Mouse (Mus musculus) liver, postnatal 0 days (tissue): ENCODE results near the gene Wipf2. TPM values are rescaled to one million over a fixed set of nuclear protein-coding genes. Genes with fewer than 3 reads are reported as not detected.

ENCODE experiments used
- ATAC-seq: fragments of 200-750 bp; cut with Nextera tagmentation; 2 replicates; pipeline ENCODE4 v1.8.0; 2017; ENCODE audit warnings: mild to moderate bottlenecking, moderate library complexity
- DNase-seq: peaks from one replicate; pipeline ENCODE4 v3.0.0-alpha.2; 2016
- H3K27ac ChIP-seq: fragments of 300-500 bp; sonication (generic); 2 replicates; pipeline ENCODE4 v1.5.1; 2014; ENCODE audit warnings: antibody characterized with exemption, moderate library complexity, mild to moderate bottlenecking, low read depth
- H3K27me3 ChIP-seq: fragments of 300-500 bp; sonication (generic); 2 replicates; pipeline ENCODE4 v1.6.1; 2014; ENCODE audit warnings: low read length, control low read depth, mixed read lengths; ENCODE audit not compliant: insufficient read depth
- H3K36me3 ChIP-seq: fragments of 300-500 bp; sonication (generic); replicated peaks from 2 replicates; pipeline ENCODE4 v1.6.1; 2014; ENCODE audit warnings: mild to moderate bottlenecking, control low read depth, low read length, moderate library complexity, mixed read lengths; ENCODE audit not compliant: insufficient read depth
- H3K4me1 ChIP-seq: fragments of 300-500 bp; sonication (generic); 2 replicates; pipeline ENCODE4 v1.6.1; 2014; ENCODE audit warnings: antibody characterized with exemption, mild to moderate bottlenecking, control low read depth; ENCODE audit not compliant: insufficient read depth
- H3K4me2 ChIP-seq: fragments of 300-500 bp; sonication (generic); 2 replicates; pipeline ENCODE4 v1.6.1; 2014; ENCODE audit warnings: low read depth, mild to moderate bottlenecking, low read length, moderate library complexity, mixed read lengths
- H3K4me3 ChIP-seq: fragments of 300-500 bp; sonication (generic); 2 replicates; pipeline ENCODE4 v1.5.1; 2014; ENCODE audit warnings: low read depth, low read length
- H3K9ac ChIP-seq: fragments of 300-500 bp; sonication (generic); replicated peaks from 2 replicates; pipeline ENCODE4 v1.6.1; 2014; ENCODE audit warnings: mild to moderate bottlenecking, moderate library complexity
- H3K9me3 ChIP-seq: fragments of 300-500 bp; sonication (generic); 2 replicates; pipeline ENCODE4 v1.6.1; 2016; ENCODE audit warnings: mild to moderate bottlenecking, control low read depth, low read length, mixed read lengths
- CTCF ChIP-seq: sonication (generic); IDR thresholded peaks from 2 replicates; pipeline ENCODE4 v1.5.1; 2016; ENCODE audit warnings: antibody characterized with exemption, low read depth
- EP300 ChIP-seq: IDR thresholded peaks from 2 replicates; pipeline ENCODE4 v1.6.1; 2016; ENCODE audit warnings: antibody characterized with exemption, low read depth, mild to moderate bottlenecking
- WGBS: fragments of 180-500 bp; shearing (Covaris S2); extraction: QIAGEN DNeasy Blood & Tissue Kit; methylation state at CpG from one replicate; pipeline ENCODE4 v1.1.7; 2014; ENCODE audit not compliant: insufficient replicate concordance; 5-methylcytosine and 5-hydroxymethylcytosine counted together
- polyA plus RNA-seq: library from polyadenylated mRNA; unstranded; fragments of >200 nt; fragmentation: Nextera tagmentation; extraction: Ambion mirVana; gene quantifications from 2 replicates; pipeline ENCODE4 v1.2.1, GENCODE M21; 2015

Wipf2 gene
- polyA plus RNA-seq, 1 experiment from 2014 or later, result 1.2 TPM

DNA sequence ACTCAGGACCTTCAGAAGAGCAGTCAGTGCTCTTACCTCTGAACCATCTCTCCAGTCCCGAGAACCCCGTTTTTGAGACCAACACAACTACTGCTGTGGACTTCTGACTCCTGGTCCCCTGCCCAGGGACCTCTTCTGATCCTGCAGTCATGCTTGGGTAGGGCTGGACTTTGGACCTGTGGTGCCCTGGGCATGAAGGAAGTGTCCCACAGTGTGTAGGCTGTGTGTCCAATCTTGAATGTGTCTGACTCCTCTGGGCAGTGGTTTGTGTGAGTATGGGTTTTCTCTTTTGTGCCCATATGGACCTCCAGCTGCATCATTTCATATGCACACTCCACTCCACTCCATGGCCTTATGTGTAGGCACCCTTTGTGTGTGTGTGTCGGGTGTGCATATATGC, 71.7 kb downstream of the Wipf2 start:
- TF ChIP-seq EP300 (no peak), CTCF (no peak)
- peaks cover 56% of the 10 kb centered on the region for H3K4me1 ChIP-seq
- DNase-seq, result no peak
- H3K27ac ChIP-seq, result no peak overlapping the region
- no peaks in the 10 kb centered on the region for H3K36me3 ChIP-seq
- H3K27me3 ChIP-seq, result peaks cover 21% of the 10 kb centered on the region
- WGBS, result 77% methylated on average over 3 of the region's 3 CpGs
- H3K9ac ChIP-seq, result no peak overlapping the region
- no peak overlapping the region for H3K4me2 ChIP-seq
- ATAC-seq, result no peak
- H3K9me3 ChIP-seq, result no peaks in the 10 kb centered on the region
- no peak overlapping the region for H3K4me3 ChIP-seq

GRCm38 (mm10) chr11:98936170-98936569, 72.7 kb downstream of the Wipf2 start:
- Histone ChIP-seq H3K4me3 (peak overlapping the region; percentile 51), H3K27me3 (peaks cover 19% of the 10 kb centered on the region), H3K4me1 (peaks cover 63% of the 10 kb centered on the region), H3K9me3 (no peaks in the 10 kb centered on the region), H3K36me3 (no peaks in the 10 kb centered on the region), H3K4me2 (peak overlapping the region; percentile 83), H3K9ac (peak overlapping the region; percentile 50), H3K27ac (peak overlapping the region; percentile 79)
- DNase-seq (peak; percentile 75), ATAC-seq (peak; percentile 59)
- WGBS, result 8% methylated on average over 29 of the region's 29 CpGs
- no peak for TF ChIP-seq CTCF
- TF ChIP-seq EP300, result no peak

DNA sequence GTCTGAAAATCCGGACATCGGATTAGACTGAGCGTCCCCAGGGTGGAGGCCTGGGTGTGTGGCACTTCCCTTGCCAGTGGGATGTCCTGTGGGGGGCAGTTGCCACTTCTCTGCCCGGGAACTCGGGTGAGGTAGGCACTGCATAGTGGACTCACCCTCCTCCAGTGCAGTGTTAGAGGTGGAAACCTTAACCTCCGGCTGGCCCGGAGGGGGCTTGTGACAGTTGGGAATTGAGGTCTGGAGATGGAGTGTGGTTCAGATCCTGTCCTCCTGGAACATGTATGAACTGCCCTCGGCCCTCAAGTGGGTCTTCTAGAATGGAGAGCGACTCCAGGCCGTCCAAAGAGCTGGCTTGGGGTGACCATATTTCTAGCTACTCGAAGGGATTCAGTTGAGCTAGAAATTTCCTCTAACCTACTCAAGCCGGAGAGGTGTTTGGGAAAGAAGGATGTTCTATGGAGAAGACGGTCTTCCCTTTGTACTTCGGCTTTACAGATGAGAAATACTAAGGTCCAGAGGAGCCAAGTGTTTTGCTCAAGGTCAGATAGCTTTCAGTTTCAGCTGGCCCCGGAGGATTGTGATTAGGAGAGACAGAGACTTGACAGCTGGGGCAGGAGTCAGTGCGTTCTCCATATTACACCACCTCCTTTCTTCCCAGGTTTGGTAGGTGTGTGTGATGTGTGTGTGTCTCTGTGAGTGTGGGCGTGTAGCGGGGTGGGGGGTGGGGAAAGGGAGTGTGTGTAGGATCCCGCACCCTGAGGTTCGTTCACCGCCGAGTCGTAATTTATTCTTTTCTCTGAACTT, 73.4 kb downstream of the Wipf2 start:
- H3K36me3 ChIP-seq, result no peaks in the 10 kb centered on the region
- WGBS, result 2% methylated on average over 23 of the region's 23 CpGs
- peak overlapping the region; percentile 79 for H3K27ac ChIP-seq
- TF ChIP-seq CTCF (no peak), EP300 (no peak)
- peak overlapping the region; percentile 50 for H3K9ac ChIP-seq
- peaks cover 19% of the 10 kb centered on the region for H3K27me3 ChIP-seq
- peaks cover 62% of the 10 kb centered on the region for H3K4me1 ChIP-seq
- H3K9me3 ChIP-seq, result no peaks in the 10 kb centered on the region
- ATAC-seq (peak; percentile 33), DNase-seq (peak; percentile 30)
- H3K4me3 ChIP-seq, result peak overlapping the region; percentile 51
- H3K4me2 ChIP-seq, result peak overlapping the region; percentile 83

GRCm38 (mm10) chr11:98937410-98937913, 74.0 kb downstream of the Wipf2 start:
- no peaks in the 10 kb centered on the region for H3K36me3 ChIP-seq
- peak overlapping the region; percentile 83 for H3K4me2 ChIP-seq
- H3K9ac ChIP-seq, result peak overlapping the region; percentile 50
- H3K9me3 ChIP-seq, result no peaks in the 10 kb centered on the region
- WGBS, result 0% methylated on average over 19 of the region's 38 CpGs
- H3K4me1 ChIP-seq, result peaks cover 60% of the 10 kb centered on the region
- H3K4me3 ChIP-seq, result peak overlapping the region; percentile 51
- peak; percentile 83 for ATAC-seq
- H3K27me3 ChIP-seq, result peaks cover 19% of the 10 kb centered on the region
- H3K27ac ChIP-seq, result peak overlapping the region; percentile 79
- peak; percentile 87 for DNase-seq
- TF ChIP-seq EP300 (0 out of 2 replicates have a peak, but pooled peaks have one; percentile 21), CTCF (no peak)

DNA sequence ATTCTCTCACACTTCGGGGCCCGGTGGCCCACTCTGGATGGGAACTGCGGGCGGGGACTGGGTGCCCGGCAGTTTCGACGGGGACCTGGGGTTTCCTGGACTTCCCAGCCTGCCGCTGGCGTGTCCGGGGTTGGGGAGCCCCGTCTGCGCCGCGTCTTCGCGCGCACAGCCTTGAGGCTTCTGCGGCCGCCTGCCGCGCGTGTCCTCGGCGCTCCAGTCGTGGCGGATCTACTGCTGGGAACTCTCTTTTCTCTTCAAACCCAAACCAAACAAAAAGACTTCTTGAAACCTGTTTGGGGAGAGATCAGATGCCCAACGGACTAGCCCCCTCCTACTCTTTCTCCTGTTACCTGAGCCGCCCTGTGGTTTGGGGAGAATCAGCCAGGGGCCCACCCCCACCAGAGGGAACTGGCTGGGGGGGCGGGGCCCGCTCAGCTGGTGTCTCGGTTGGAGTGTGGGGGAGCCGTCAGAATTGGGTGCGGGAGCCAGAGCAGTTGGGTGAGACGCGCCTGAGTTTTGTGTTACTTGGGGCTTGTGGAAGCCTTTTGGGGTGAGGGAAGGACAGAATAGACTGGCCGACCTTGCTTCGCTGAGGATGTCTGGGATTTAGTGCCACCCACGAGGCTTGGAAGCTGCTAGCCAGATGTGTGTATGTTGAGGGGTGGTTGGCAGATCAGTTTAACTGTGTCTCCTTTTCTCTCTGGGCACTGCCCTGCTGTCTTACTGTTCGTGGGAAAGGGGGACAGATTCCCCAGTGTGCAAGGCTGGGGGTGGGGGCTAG, 74.7 kb downstream of the Wipf2 start:
- no peaks in the 10 kb centered on the region for H3K9me3 ChIP-seq
- peak overlapping the region; percentile 79 for H3K27ac ChIP-seq
- H3K4me3 ChIP-seq, result peak overlapping the region; percentile 51
- peak overlapping the region; percentile 83 for H3K4me2 ChIP-seq
- peaks cover 62% of the 10 kb centered on the region for H3K4me1 ChIP-seq
- H3K27me3 ChIP-seq, result peaks cover 19% of the 10 kb centered on the region
- no peak for TF ChIP-seq CTCF
- no peak for TF ChIP-seq EP300
- peak; percentile 65 for DNase-seq
- WGBS, result 5% methylated on average over 39 of the region's 39 CpGs
- peak; percentile 5 for ATAC-seq
- H3K36me3 ChIP-seq, result no peaks in the 10 kb centered on the region
- peak overlapping the region; percentile 50 for H3K9ac ChIP-seq

GRCm38 (mm10) chr11:98938701-98939083, 75.3 kb downstream of the Wipf2 start:
- H3K9ac ChIP-seq, result peak overlapping the region; percentile 50
- no peaks in the 10 kb centered on the region for H3K36me3 ChIP-seq
- TF ChIP-seq EP300, result no peak
- no peak for TF ChIP-seq CTCF
- H3K27ac ChIP-seq, result no peak overlapping the region
- H3K4me2 ChIP-seq, result peak overlapping the region; percentile 83
- H3K4me3 ChIP-seq, result peak overlapping the region; percentile 51
- WGBS, result 41% methylated on average over 7 of the region's 7 CpGs
- H3K27me3 ChIP-seq, result peaks cover 16% of the 10 kb centered on the region
- ATAC-seq, result no peak
- DNase-seq, result no peak
- H3K4me1 ChIP-seq, result peaks cover 67% of the 10 kb centered on the region
- no peaks in the 10 kb centered on the region for H3K9me3 ChIP-seq
